Mouse (Mus musculus) retina, postnatal 1 day (tissue): ENCODE measurements around the gene Sugct.

ENCODE experiments used
- DNase-seq: peaks from one replicate; pipeline ENCODE4 v3.0.0-alpha.2; 2012

Gene Sugct

DNA sequence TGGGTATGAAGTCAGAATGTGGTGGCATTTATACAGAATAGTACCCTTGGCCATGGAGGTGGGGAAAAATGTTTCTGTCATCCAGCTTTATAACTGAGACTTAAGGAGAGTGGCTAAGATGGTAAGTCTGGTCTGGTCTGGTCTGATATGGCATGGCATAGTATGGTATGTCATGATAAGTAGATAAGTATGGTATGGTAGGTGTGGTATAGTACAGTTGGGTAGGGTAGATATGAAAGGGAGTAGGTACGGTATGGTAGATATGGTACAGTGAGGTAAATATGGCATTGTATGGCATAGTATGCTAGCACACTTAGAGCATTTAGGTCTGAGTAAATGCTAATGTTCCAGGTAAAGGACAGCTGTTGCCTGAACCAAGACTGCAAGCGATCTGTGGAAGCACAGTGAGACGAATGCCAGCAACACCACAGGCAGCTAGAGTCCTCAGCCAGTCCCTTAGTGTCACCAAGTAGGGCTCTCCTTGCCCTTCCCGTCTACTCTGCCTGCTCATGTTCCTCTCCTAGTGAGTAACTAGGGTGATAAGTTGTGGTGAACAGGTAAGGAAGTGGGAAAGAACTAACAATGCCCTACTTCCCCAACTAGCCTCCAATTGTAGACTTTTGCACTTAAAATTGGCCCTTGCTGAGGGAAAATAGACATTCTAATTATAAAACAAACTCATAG, 667.4 kb downstream of the Sugct start:
- no peak for DNase-seq

DNA sequence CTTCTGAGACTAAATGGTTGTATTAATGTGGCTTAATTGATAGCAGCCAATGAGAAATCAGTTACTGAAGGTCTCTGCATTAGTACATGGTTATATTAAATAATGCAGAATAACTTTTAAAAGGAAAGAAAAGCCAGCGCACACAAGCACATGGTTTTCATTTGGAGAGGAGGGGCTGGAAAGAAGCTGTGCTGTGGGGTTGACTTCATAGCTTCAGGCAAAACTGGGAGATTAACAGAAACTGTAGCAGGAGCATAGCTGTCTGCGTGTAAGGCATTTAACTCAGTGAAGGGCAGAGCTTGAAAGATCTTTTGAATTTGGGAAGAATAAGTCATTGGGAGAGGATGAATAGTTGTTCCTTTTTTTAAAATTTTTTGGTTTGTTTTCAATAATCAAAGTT, 668.4 kb downstream of the Sugct start:
- DNase-seq = no peak

DNA sequence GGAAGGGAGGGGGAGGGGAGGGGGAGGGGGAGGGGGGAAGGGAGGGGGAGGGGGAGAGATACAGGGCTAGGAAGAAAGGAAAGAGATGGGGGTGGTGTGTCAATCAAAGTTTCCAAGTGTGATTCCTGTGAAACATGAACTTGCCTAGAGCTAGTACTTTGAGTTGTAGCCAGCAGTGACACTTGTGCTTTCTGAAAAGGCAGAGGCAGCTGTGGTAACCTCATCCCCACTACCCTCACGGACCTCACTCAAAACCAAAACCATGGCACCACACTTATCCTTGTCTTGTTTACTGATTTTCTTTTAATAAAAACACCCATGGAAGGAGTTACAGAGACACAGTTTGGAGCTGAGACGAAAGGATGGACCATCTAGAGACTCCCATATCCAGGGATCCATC, 698.9 kb downstream of the Sugct start:
- no peak for DNase-seq

DNA sequence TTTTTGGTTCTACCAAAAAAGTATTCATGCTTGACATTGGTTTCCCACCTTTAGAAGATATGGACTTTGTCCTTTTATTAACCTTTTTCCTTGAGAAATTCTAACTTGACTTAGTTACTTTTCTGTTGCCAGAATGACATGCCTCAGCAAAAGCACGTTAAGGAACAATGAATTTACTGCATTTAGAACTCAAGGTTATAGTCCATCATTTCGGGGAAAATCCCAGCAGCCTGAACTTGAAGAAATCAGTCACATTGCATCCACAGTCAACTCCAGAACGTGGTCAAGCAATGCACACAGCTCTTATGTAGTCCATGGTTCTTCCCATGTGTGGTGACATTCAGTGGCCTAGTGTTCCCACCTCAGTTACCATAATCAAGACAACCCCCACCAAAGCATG, 700.0 kb downstream of the Sugct start:
- no peak for DNase-seq

DNA sequence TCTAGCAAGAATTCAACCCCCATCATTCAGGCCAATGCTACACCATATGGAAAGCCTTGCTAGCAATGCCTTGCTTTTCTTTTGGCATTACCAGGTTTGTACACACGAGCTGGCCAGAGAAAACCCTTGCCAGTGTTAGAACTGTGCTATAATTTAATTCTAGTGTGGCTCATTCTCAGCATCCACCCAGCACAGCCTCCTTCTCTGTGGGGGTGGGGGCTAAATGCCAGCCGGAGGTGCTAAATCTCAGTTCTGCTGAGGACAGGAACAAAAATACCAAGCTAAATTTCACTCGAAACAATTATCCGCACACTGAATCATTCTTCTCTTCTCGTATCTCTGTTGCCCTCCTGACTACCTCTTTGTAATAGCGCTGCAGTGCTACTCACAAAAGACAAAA, 717.6 kb downstream of the Sugct start:
- no peak for DNase-seq

DNA sequence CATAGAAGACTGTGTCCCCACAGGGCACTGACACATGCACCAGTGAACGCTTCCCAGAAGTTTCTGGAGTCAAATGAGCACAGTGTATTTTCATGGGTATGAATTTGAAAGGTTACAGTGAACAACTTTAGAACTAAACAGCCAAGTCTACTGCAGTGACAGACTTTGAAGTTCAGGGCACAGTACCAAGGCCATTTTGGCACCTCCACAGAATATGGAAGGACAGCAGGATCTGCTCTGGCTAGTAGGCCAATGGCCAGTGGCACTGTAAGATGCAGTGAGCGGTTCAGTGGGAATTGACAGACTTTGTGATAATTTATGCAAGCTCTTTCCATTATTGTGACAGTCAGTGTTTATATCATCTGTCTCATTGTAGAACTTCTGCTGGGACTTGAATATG, 724.1 kb downstream of the Sugct start:
- no peak for DNase-seq

DNA sequence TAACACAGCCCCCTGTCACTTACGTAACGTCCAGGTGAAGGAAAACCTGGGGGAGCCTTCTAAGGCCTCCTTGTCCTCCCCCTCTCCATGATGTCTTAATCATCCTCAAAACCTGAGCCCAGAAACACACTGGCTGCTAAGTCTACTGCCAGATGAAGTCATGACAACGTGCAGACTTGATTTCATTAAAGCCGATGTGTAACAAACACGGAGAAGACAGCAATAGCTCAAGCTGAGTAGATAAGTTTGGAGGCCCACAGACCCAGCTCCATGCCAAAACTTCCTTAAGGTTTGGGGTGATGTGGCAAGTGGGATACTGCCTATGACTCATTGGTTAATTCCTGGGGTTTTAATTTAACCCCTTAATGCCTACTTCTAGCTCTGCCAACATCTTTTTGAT, 726.4 kb downstream of the Sugct start:
- no peak for DNase-seq

DNA sequence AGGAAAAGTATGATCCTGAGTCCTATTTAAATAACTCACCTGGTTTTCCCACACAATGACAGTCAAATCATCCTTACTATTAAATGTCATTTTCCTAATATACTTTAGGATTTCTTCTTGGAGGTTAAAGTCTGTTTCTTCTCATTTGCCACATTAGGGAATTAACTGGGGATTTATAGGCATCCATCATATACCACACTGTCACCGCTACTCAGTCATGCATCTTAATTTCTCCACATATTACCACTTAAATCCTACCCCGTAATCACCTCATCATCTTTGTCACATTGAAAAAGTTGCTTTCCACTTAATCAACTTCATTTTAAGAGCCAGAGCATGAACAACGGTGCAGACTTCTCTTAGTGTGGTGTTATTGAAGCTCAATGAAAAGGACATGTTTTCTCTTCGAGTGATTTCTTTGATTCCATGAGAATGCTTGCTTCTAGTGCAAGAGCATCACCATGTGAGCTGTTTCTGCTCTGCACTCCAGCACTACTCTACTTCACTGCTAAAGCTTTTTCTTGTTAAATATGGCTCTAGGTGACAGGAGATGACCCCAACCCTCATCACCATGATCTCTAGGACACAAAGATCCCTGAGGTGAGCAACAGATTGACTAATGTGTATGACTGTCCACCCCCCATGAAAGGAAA, 730.4 kb downstream of the Sugct start:
- no peak for DNase-seq

DNA sequence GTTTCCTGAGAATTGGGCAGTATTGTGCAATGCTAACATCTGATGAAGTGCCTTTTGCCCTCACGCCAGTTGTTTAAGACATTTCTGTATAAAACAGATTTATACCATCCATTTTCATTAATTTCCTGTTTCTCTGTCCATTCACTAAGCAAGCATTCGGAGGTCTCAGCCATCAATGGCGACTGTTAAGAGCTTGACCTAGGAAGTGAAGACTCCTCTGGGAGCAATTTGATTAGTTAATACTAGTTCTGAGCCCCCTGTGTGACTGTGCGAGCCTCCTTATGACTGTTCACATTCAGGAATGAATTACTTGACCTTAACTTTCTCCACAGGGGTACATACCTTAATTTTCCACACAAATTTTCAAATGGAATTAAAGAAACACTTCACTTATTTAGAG, 743.3 kb downstream of the Sugct start:
- DNase-seq = no peak

DNA sequence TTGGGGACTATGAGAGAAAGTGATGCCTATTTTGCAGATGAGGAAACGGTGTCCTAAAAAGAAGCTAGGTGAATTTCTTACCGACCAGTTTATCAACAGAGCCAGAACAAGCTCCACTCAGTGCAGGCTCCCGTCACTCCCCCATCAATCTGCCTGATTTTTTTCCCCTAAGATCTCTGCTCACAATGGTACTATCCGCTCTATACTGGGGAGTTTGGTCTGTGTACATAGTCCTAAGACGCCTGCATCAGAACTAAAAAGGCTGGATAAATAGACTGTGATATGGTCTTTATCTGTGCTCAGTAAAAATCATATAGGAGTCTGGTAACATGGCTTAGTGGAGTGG, 755.9 kb downstream of the Sugct start:
- no peak for DNase-seq

DNA sequence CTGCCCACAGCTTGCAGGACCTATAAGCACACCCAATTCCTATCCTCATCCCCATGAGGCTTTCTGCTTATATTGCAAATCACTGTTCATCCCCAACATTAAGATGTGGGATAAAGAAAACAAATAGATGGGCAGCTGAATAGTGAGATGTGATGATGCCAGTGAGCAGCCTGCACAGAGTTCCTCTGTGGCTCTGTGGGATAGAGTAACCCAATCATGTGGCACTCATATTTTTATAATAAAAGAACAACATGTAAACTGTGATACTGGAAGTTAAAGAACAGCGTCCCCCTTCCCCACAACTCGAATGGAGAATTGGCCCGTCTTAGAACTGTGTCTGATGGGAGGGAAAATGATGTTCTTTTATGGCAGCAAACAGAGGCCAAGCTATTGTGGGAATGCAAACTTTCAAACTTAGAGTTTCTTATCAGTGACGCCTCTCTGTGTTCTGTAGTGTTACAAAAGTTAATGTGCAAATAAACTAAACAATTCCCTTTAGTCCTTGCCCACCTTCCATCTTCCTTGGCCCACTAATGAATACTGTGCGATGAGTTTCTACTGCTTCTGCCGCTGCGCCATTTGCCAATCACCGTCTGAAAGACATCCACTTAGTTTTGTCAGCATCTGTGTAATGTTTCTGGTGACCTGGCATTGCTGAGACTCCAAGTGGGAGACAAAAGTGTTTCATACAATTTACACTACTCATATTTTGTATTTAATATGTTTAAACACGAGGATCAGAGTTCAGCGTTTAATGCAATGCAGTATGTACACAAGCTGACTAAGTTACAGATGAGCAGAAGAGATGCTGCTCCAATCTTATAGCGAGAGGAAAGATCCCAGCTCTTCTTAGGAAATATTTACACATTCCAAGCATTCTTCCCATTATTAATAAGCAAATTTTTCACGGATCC, 756.5 kb downstream of the Sugct start:
- DNase-seq = no peak

DNA sequence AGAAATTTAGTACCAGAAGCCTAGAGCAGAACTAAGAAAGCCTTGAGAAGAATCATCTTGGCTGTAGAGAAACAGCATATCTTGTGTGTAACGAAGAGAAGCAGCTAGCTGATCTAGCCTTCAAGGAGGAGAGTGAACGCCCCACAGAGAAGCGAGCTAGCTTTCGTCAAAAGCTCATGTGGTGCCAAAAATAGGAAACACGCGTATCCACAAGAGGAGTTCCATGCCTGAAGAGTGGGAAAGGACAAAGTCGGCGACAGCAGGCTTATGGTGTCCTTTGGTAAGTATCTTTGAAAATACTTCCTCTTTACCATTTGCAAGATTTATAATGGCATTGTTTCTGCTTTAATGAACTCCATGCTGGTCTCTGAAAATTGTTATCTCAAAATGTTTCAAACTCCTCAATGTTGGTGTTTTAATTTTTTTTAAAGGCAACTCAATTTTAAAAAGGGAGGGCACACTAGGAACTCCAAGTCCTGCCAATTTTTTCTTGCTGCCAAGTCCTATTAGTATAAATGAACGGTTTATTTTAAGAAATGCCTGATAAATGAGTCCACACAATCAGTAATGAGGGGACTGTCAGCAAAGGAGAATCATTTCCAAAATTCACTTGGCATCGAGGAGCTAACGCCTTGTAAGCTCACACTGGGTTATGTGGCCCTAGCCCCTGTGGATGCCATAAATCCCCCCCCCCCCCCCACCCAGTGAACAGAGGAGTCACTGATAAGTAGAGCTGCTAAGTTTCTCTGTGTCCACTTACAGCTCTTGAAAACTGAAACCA, 757.7 kb downstream of the Sugct start:
- DNase-seq = peak; percentile 12

DNA sequence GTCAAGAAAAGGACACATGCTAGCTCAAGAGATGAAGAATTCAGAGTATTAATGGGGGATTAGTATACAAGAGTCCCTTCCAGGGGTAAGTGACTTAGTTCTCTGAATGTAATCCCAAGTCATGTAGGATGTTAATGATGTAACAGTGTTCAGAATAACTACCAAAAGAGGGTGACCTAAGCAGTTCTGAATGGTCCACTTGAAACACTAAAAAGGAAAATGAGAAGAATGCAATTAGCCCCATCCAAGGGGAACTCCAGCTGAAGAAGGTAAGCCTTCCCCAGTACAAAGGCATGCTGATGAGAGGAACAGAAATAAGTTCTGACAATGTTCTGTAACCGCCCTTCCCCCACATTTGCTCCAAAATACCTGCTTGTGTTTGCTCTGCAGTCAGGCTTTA, 760.3 kb downstream of the Sugct start:
- DNase-seq = no peak

DNA sequence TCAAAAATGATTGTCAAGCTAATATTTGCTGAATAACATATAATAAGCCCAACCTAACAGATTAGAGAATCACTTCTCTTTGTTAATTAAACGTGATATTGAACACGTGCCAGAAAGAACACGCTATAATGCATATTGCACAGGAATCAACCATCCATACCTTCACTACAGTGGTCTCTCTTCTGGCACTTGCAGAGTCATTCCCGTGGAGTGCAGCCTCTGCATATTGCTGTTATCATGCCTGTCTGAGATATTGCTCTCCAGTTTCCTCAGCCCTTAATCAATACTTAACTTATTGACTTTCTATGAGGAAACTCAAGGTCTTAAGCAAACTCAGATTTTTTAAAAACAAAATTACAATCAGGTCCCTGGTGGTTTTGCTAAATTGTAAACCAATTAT, 761.8 kb downstream of the Sugct start:
- no peak for DNase-seq

DNA sequence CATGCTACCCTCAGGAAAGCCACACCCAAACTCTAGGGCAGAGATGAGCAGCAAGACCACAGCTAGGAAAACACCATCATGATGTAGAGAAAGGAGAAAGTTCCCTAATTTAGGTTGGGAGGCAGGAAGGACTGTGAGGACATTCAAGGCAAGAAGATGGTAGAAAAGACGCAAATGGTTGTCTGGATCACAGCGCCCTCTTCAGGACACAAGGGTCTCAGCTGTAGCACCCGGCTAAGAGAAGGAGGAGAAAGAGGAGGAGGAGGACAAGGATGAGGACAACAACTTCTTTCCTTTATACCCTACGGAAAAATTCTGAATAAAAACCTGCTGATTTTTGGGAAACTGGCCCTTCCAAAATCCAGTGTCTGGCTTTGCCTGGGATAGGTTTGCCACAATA, 774.0 kb downstream of the Sugct start:
- DNase-seq = peak; percentile 3

DNA sequence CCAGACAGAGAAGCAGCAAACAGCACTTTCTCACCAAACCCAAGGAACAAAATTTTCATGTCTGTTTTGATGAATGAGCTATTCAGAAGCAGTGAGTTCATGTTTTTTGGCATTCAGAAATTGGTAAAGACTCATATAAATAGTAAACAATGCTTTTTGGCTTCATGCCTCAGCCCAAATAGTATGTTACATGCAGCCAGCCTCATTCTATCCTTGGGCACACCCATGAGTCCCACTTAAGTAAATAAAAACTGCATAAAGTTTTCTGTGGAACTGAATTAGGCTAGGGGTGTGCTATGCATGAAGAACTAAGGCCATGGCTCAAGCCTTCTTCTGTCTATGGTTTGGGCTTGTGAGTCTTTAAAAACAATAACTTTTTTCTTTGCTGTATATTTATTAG, 779.7 kb downstream of the Sugct start:
- DNase-seq = no peak

DNA sequence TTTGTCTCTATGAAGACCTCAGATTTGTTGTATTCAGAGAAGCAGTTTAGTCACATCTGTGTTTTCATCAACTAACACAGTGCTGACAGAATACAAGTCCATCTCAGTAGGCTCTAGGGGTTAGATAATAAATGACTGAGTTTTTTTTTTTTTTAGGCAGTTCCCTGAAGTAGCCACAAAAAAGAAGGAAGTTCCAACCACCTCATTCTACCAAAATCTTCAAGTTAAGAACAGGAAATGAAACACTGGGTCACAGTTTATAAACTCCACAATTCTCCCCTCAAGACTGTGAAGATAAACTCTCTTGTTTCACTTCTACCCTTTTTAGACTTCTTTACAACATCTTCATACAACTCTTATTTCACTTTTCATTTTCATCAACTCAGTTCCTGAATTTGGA, 783.1 kb downstream of the Sugct start:
- no peak for DNase-seq

DNA sequence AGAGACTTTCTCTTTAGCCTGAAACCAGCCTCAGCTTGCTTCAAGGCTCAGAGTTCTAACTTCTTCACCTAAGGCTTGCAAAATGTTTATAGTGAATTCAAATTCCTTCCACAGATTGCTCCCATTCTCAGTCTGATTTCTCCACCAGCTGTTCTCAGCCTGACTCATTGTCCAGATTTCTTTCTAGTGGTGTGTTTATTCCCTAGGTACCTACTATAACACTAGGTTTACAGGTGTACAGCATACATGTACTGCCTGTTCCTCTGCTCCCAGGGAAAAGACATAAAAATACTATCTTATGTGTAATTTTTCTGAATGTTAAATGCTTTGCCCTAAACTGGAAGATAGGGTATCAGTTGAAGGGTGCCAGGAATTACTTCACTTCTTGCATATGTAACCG, 788.4 kb downstream of the Sugct start:
- no peak for DNase-seq

DNA sequence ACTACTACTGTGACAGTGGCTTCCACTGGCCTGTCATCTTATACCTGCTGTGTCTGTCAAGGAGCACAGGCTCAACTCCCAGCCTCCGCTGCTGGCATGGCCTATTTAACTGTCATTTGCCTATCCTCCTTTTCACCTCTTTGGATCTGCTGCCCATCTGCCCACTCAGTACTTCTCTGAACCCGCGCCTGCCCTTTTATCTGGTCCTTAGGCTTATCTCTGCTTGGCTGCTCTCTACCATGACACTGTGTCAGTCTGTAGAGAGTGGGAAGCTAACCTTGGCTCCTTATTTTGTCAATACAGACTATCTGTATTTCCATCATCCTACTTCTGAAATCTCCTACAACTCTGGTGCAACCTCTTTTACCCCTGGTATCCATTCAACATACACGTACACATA, 793.9 kb downstream of the Sugct start:
- no peak for DNase-seq

DNA sequence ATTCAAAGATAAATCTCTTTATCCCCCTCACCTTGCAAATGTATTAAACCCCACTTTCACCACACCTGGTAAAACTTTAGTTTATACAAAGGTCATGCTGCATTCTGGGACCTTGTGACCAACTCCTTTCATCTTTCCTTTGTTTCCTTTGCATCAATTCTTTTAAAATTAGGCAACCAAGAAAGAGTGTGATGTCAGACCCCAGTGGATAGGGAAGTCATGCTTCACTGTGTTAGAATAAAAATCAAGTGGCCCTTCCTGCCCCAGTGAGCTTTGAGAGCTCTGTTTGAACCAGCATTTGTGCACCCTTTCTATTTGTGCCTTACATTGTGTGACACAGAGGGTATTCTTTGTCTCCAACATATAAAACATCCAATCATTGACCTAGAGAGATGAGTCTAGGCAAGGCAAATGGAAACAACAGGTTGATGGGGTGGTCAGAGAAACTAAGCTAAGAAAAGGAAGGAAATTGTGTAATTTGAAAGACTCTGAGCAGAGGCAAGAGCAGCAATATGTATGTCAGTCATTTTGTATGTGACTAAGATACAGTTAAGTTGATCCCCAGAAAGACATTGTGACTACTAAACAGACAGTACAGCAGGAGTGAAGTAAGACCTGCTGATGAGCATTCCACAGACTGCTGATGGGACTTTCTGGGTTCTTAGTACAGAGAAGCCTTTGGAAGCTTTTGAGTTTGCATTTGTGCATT, 797.1 kb downstream of the Sugct start:
- no peak for DNase-seq

DNA sequence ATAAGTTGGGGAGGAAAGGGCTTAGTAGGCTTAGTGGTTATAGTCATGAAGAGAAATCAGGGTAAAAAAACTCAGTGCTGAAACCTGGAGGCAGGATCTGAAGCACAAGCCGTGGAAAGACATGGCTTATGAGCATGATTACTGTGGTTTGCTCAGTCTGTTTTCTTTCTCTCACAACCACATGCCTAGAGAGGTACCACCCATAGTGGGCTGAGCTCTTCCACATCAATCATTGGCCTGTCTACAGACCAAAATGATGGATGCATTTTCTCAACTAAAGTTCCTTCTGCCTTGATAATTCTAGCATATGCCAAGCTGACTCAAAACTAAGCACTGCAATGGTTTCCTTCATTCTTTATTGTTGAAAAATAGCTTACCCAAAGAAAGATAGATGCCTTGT, 817.3 kb downstream of the Sugct start:
- DNase-seq = no peak

DNA sequence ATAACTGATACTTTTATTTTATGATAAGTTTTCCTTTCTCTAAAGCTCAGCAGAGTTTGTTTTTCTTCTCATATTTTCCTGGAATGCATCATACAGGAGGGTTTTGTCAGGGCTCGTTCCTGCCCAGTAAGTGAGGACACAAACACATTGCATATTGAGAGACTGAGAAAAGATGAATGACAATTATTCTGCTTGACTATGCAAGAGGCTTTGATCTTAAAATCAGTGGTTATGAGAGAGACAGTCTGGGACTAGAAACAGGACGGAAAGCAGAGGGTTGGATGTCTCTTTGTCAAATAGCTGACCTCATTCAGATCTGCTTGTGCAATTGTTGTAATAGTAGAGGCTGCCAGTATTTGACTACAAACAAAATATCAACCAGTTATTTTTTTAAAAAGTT, 835.4 kb downstream of the Sugct start:
- DNase-seq = peak; percentile 59

DNA sequence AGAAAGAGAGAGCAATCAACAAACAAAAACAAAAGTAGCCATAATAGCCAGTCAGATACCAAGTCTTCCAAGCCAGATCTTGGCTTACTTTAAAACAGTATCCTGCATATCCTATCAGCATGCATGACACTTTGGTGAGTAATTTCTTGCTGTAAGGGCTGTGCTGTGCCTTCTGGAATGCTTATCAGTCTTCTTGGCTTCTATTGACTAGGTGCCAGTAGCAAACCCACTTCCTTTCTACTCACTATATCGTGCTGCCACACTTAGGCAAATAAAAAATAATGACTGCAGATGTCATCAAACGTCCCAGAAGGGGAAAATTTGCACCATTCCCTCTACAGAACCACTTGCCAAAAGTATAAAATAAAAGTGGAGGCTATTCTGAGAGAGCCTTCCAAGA, 848.1 kb downstream of the Sugct start:
- DNase-seq = no peak
